Mouse (Mus musculus) G1E (cell line): ENCODE measurements at regions not wholly inside any gene's neighbourhood (a gene's known extent, or its start where the extent isn't known, plus 50 kb on each side); places are given as distances from the start of the nearest gene placed in this dataset.

Experiments used
- CTCF ChIP-seq: IDR thresholded peaks from 2 replicates; pipeline ENCODE4 v1.5.1; 2012; ENCODE audit warnings: low read depth, low read length, inconsistent platforms, mixed read lengths
- GATA1 ChIP-seq: IDR thresholded peaks from 2 replicates; pipeline ENCODE4 v1.6.1; 2012; ENCODE audit warnings: borderline replicate concordance, low read length, inconsistent platforms, mixed read lengths

GRCm38 (mm10) chr4:89395336-89395735 is 84.5 kb upstream of the Cdkn2b start:
- TF ChIP-seq CTCF = no peak
- no peak for TF ChIP-seq GATA1
